Mouse (Mus musculus) ES-E14 (cell line): Measurements from ENCODE around the gene Tns3.

Experiments
- CHD2 ChIP-seq: IDR thresholded peaks from 2 replicates; pipeline ENCODE4 v1.6.1; 2014; ENCODE audit warnings: mild to moderate bottlenecking, low read depth, low read length, inconsistent platforms
- HCFC1 ChIP-seq: IDR thresholded peaks from 2 replicates; pipeline ENCODE4 v1.6.1; 2012; ENCODE audit warnings: low read length, inconsistent platforms, borderline replicate concordance; ENCODE audit not compliant: insufficient read depth
- MAFK ChIP-seq: IDR thresholded peaks from 2 replicates; pipeline ENCODE4 v1.6.1; 2014; ENCODE audit warnings: mild to moderate bottlenecking, low read depth, low read length, inconsistent platforms; ENCODE audit not compliant: insufficient read depth
- ZC3H11A ChIP-seq: IDR thresholded peaks from 2 replicates; pipeline ENCODE4 v1.6.1; 2012; ENCODE audit warnings: low read depth, mild to moderate bottlenecking, inconsistent platforms, low read length, borderline replicate concordance
- ZNF384 ChIP-seq: IDR thresholded peaks from 2 replicates; pipeline ENCODE4 v1.6.1; 2012; ENCODE audit warnings: low read depth, low read length, inconsistent platforms

- TF ChIP-seq MAFK (no peak), ZNF384 (no peak), ZC3H11A (no peak), CHD2 (no peak), HCFC1 (no peak)
Measured at GRCm38 (mm10) chr11:8690633-8691032, 26.3 kb upstream of the Tns3 start.
